Mouse (Mus musculus): ENCODE measurements around the gene Gpank1.
A peak's percentile ranks its signal among the peaks of the same experiment; 100 is the strongest.

Gpank1 gene

GRCm38 (mm10) chr17:35159638-35160037 is 38.4 kb downstream of the Gpank1 start:
- no peak for DNase-seq (ENCODE audit: low read depth)

- DNase-seq (ENCODE audit: low read depth), result no peak
Observed at GRCm38 (mm10) chr17:35161421-35161820, 40.2 kb downstream of the Gpank1 start.

DNA sequence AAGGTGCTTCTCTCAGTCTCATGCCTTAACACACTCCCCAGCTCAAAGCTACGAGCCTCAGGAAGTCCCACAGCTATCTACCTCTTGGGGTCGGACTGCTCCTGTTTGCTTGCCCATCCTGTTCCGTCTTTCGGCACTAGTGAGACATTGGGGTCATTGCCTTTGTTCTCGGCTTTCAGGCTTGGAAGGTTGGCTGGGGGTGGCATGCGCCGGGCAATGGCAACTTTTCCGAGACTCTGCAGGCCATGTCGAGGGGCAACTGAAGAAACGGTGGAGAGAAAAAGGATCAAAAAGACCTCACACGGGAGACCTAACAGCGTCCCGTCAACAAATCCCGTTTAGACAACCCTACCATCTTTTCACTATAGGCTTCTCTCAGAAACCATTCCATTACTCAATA is 40.9 kb downstream of the Gpank1 start:
- no peak for DNase-seq (ENCODE audit: low read depth)

- DNase-seq (ENCODE audit: low read depth), result no peak
Observed at GRCm38 (mm10) chr17:35162730-35163129, 41.5 kb downstream of the Gpank1 start.

GRCm38 (mm10) chr17:35163326-35164081 is 42.2 kb downstream of the Gpank1 start:
- no peak for DNase-seq (ENCODE audit: low read depth)

- no peak for DNase-seq (ENCODE audit: low read depth)
Observed at GRCm38 (mm10) chr17:35164218-35164567, 42.9 kb downstream of the Gpank1 start.

- DNase-seq (ENCODE audit: low read depth), result peak; percentile 99
Observed at GRCm38 (mm10) chr17:35164568-35165450, 43.6 kb downstream of the Gpank1 start, which contains the start of gene Prrc2a. Gene Prrc2a (minus strand): TSS chr17:35164897.

- DNase-seq (ENCODE audit: low read depth), result no peak
Observed at GRCm38 (mm10) chr17:35165451-35166155, 44.3 kb downstream of the Gpank1 start.

- no peak for DNase-seq (ENCODE audit: low read depth)
Observed at GRCm38 (mm10) chr17:35166352-35167035, 45.2 kb downstream of the Gpank1 start.

DNA sequence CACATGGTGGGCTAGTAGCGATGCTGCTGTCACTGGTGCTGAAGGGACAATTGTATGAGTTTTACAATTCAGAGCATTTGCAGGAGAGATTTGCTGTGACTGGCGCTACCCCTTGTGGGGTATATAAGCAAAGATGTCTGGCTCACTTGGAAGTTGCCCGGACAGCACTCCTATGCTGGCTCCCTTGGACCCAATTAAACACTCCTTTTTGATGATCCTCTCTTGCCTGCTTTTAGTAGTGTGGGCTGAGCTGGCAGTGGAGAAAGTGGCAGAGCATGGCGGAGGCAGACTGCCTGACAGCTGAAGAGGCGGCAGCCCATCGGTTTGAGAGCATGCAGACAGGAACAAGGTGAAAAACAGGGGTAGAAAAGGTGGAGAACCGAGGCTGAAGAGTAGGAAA is 46.5 kb downstream of the Gpank1 start:
- DNase-seq (ENCODE audit: low read depth), result no peak

GRCm38 (mm10) chr17:35168541-35169207 is 47.4 kb downstream of the Gpank1 start:
- DNase-seq (ENCODE audit: low read depth), result no peak

GRCm38 (mm10) chr17:35172445-35173234 is 51.4 kb downstream of the Gpank1 start:
- DNase-seq (ENCODE audit: low read depth), result no peak

DNA sequence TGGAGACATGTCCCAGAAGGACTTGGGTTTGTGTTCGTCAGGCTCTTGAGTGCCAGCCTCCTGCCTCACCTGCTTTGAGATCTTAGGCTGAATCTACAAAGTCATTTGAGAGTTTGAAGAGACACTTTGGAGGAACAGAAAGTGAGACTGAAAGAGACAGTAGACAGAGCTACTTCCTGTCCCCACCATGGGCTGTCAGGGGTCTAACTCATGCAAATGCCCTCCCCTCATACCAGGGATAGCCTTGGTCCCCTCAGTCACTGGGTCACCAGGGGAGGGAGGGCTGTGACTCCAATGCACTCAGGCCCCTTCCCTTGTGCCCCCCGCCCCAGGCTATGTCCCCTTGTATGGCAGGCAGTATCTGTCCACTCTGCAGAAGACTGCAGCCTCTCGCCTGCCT is 52.1 kb downstream of the Gpank1 start:
- no peak for DNase-seq (ENCODE audit: low read depth)

Data from fibroblast of lung, adult 2 months (primary cell).